8 mouse cellular contexts compared by ENCODE assay signal in genomic region chr1:34432776-34433481, GRCm38 (mm10). TPM values are rescaled to one million over a fixed set of nuclear protein-coding genes. Genes with fewer than 3 reads are reported as not detected.
A peak's percentile ranks its signal among the peaks of the same experiment; 100 is the strongest.
DNase-seq lines count a peak whose midpoint lies in the region; ATAC-seq and TF ChIP-seq lines count a peak whose summit lies in the region.

No protein-coding gene starts in this region.

- WGBS in intestine, postnatal 0 days, result 14% methylated on average over 35 of the region's 35 CpGs
- WGBS in liver, postnatal 0 days (ENCODE audit: insufficient replicate concordance), result 18% methylated on average over 35 of the region's 35 CpGs
- WGBS in neural tube, embryonic 13.5 days, result 4% methylated on average over 35 of the region's 35 CpGs

- H3K4me1 ChIP-seq in intestine, postnatal 0 days (replicated peaks; ENCODE audit: control insufficient read depth, insufficient read depth, low read length), result no peaks in the 10 kb centered on the region; the same call in 1 of the 2 replicates
- H3K4me1 ChIP-seq in liver, postnatal 0 days (ENCODE audit: insufficient read depth), result peaks cover 7% of the 10 kb centered on the region
- H3K4me1 ChIP-seq in neural tube, embryonic 13.5 days (replicated peaks), result peaks cover 22% of the 10 kb centered on the region

- peak overlapping the region; percentile 54 for H3K9ac ChIP-seq in intestine, postnatal 0 days (ENCODE audit: low read depth, low read length)
- peak overlapping the region; percentile 64 for H3K9ac ChIP-seq in liver, postnatal 0 days (replicated peaks)
- H3K9ac ChIP-seq in neural tube, embryonic 13.5 days, result peak overlapping the region; percentile 77

- 0 out of 2 replicates have a peak, but pooled peaks cover 13% of the 10 kb centered on the region for H3K9me3 ChIP-seq in intestine, postnatal 0 days (ENCODE audit: control insufficient read depth)
- H3K9me3 ChIP-seq in liver, postnatal 0 days (ENCODE audit: low read length), result peaks cover 23% of the 10 kb centered on the region
- H3K9me3 ChIP-seq in neural tube, embryonic 13.5 days, result peaks cover 34% of the 10 kb centered on the region

- peak overlapping the region; percentile 80 for H3K4me2 ChIP-seq in intestine, postnatal 0 days (replicated peaks; ENCODE audit: low read depth)
- H3K4me2 ChIP-seq in liver, postnatal 0 days (ENCODE audit: low read depth, low read length), result peak overlapping the region; percentile 78
- H3K4me2 ChIP-seq in neural tube, embryonic 13.5 days, result peak overlapping the region; percentile 72

- H3K36me3 ChIP-seq in intestine, postnatal 0 days (ENCODE audit: control insufficient read depth, insufficient read depth), result 0 out of 2 replicates have a peak, but pooled peaks cover 5% of the 10 kb centered on the region
- peaks cover 4% of the 10 kb centered on the region; the same call in 1 of the 2 replicates for H3K36me3 ChIP-seq in liver, postnatal 0 days (replicated peaks; ENCODE audit: insufficient read depth, low read length)
- peaks cover 30% of the 10 kb centered on the region for H3K36me3 ChIP-seq in neural tube, embryonic 13.5 days

- no peaks in the 10 kb centered on the region for H3K27me3 ChIP-seq in intestine, postnatal 0 days (replicated peaks; ENCODE audit: control insufficient read depth, insufficient read depth, low read length)
- H3K27me3 ChIP-seq in liver, postnatal 0 days (ENCODE audit: insufficient read depth, low read length), result no peaks in the 10 kb centered on the region
- no peaks in the 10 kb centered on the region for H3K27me3 ChIP-seq in neural tube, embryonic 13.5 days

- ATAC-seq in granulocyte monocyte progenitor cell, adult 5-6 weeks (replicated peaks; ENCODE audit: poor library complexity, severe bottlenecking), result peak; percentile 76
- peak; percentile 29 for ATAC-seq in intestine, postnatal 0 days
- peak; percentile 49 for ATAC-seq in liver, postnatal 0 days
- 0 out of 2 replicates have a peak, but pooled peaks have one; percentile 9 for ATAC-seq in neural tube, embryonic 13.5 days (ENCODE audit: low read depth)

- no peak for TF ChIP-seq CTCF in intestine, postnatal 0 days (IDR thresholded peaks at IDR 0.05; ENCODE audit: low read depth)
- TF ChIP-seq CTCF in liver, postnatal 0 days (IDR thresholded peaks at IDR 0.05; ENCODE audit: low read depth), result no peak

- peak overlapping the region; percentile 57; the same call in 1 of the 2 replicates for H3K27ac ChIP-seq in intestine, postnatal 0 days (ENCODE audit: low read depth, low read length)
- peak overlapping the region; percentile 82 for H3K27ac ChIP-seq in liver, postnatal 0 days (ENCODE audit: low read depth)
- peak overlapping the region; percentile 86 for H3K27ac ChIP-seq in neural tube, embryonic 13.5 days (replicated peaks)

- peak; percentile 37; the same call in 1 of the 2 replicates for TF ChIP-seq EP300 in liver, postnatal 0 days (IDR thresholded peaks at IDR 0.05; ENCODE audit: low read depth)

- DNase-seq in ovary, postnatal 10 days (ENCODE audit: low spot score), result peak; percentile 7
- DNase-seq in ovary, adult 18-20 months (ENCODE audit: low spot score), result no peak
- peak; percentile 50 for DNase-seq in c-Kit-positive CD71-positive TER-119-positive erythroid progenitor cells, embryonic 14.5 days (ENCODE audit: low spot score)
- DNase-seq in liver, postnatal 0 days, result peak; percentile 52
- DNase-seq in MN1 (ENCODE audit: low spot score), result no peak

- peak overlapping the region; percentile 66 for H3K4me3 ChIP-seq in intestine, postnatal 0 days (ENCODE audit: low read depth, low read length)
- H3K4me3 ChIP-seq in liver, postnatal 0 days (ENCODE audit: low read depth, low read length), result peak overlapping the region; percentile 60
- peak overlapping the region; percentile 55 for H3K4me3 ChIP-seq in neural tube, embryonic 13.5 days

RNA-seq across cellular contexts. Expression of gene Ccdc115, which starts 6.5 kb away (rescaled TPM):
- total RNA-seq in granulocyte monocyte progenitor cell, adult 5-6 weeks (2014; fragmentation: Nextera tagmentation), result 45.7 and 60.2 TPM in 2 replicates
- 70.6 and 81.4 TPM in 2 replicates for total RNA-seq in granulocyte monocyte progenitor cell, adult 5-6 weeks (2017)
- polyA plus RNA-seq in intestine, postnatal 0 days (2015; fragmentation: Nextera tagmentation; extraction: Ambion mirVana), result 34.8 and 35.3 TPM in 2 replicates
- polyA plus RNA-seq in liver, postnatal 0 days (2015; fragmentation: Nextera tagmentation; extraction: Ambion mirVana), result 19.0 and 21.0 TPM in 2 replicates
- polyA plus RNA-seq in neural tube, embryonic 13.5 days (2015; fragmentation: Nextera tagmentation; extraction: Ambion mirVana), result 60.7 and 65.1 TPM in 2 replicates

RNA-seq across cellular contexts. Expression of gene Imp4, which starts 6.7 kb away (rescaled TPM):
- 45.9 and 50.4 TPM in 2 replicates for total RNA-seq in granulocyte monocyte progenitor cell, adult 5-6 weeks (2014; fragmentation: Nextera tagmentation)
- total RNA-seq in granulocyte monocyte progenitor cell, adult 5-6 weeks (2017), result 26.2 and 35.9 TPM in 2 replicates
- 47.5 and 50.5 TPM in 2 replicates for polyA plus RNA-seq in intestine, postnatal 0 days (2015; fragmentation: Nextera tagmentation; extraction: Ambion mirVana)
- 37.6 and 41.6 TPM in 2 replicates for polyA plus RNA-seq in liver, postnatal 0 days (2015; fragmentation: Nextera tagmentation; extraction: Ambion mirVana)
- 55.5 and 61.0 TPM in 2 replicates for polyA plus RNA-seq in neural tube, embryonic 13.5 days (2015; fragmentation: Nextera tagmentation; extraction: Ambion mirVana)

RNA-seq across cellular contexts. Expression of gene Ptpn18, which starts 26.6 kb away (rescaled TPM):
- total RNA-seq in granulocyte monocyte progenitor cell, adult 5-6 weeks (2014; fragmentation: Nextera tagmentation), result 46.9 and 56.7 TPM in 2 replicates
- total RNA-seq in granulocyte monocyte progenitor cell, adult 5-6 weeks (2017), result 292 and 344 TPM in 2 replicates
- 35.3 and 40.4 TPM in 2 replicates for polyA plus RNA-seq in intestine, postnatal 0 days (2015; fragmentation: Nextera tagmentation; extraction: Ambion mirVana)
- polyA plus RNA-seq in liver, postnatal 0 days (2015; fragmentation: Nextera tagmentation; extraction: Ambion mirVana), result 28.2 and 32.1 TPM in 2 replicates
- polyA plus RNA-seq in neural tube, embryonic 13.5 days (2015; fragmentation: Nextera tagmentation; extraction: Ambion mirVana), result 6.3 and 10.0 TPM in 2 replicates

Comparison
In these comparisons a context has a peak if more than half of its experiments do, and no peak if none do; other contexts are left out.
1. DNase-seq: peak in ovary, postnatal 10 days (single experiment), c-Kit-positive CD71-positive TER-119-positive erythroid progenitor cells, embryonic 14.5 days (single experiment) and liver, postnatal 0 days (single experiment); none in ovary, adult 18-20 months (single experiment) and MN1 (single experiment).
2. ATAC-seq: peak in every context shown above with its lines; median percentile 76 in granulocyte monocyte progenitor cell, adult 5-6 weeks; 49 in liver, postnatal 0 days; 29 in intestine, postnatal 0 days; 9 in neural tube, embryonic 13.5 days.
3. Peak in every context shown above with its lines, with median percentiles within 50 percentile points of each other: H3K27ac ChIP-seq, H3K4me2 ChIP-seq, H3K4me3 ChIP-seq and H3K9ac ChIP-seq.